Mouse (Mus musculus): ENCODE results near the gene Taar7a.
A peak's percentile ranks its signal among the peaks of the same experiment; 100 is the strongest.

The Taar7a gene

GRCm38 (mm10) chr10:23993381-23993780 lies at the start of gene Taar7a:
Gene Taar7a (minus strand): TSS chr10:23993481.
- no peak for DNase-seq

DNA sequence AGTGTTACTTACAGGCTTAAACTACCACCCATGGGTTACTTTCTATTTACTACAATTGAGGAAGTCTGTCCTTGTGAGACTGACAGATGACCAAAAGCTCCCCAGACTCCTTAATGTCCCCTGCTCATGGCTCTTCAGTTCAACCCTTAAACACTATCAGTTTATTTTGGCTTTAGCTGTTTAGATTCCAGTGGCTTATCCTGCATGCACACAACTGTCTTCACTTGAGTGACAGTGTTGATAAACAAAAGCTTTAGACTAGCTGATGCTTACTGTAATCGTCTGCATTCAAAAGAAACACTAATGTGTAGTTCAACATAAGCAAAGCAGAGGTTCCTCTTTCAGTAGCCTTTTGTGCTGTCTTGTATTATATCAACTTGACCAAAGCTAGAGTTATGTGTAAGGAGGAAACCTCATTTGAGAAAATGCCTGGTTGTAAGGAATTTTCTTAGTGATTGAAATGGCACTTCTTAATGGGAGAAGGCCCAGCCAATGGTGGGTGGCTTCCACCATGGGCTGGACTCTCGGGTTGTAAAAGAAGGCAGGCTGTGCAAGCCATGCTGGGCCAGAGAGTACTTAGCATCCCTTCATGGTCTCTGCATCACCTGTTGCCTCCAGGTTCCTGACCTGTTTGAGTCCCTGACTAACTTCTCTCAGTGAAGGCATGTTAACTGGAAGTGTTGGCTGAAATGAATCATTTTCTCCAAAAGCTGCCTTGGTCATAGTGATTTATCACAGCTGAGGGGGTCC lies 47.0 kb upstream of the Taar7a start:
- no peak for DNase-seq

- no peak for DNase-seq
These were observed 44.0 kb upstream of the Taar7a start, which contains the start of gene Taar7e for GRCm38 (mm10) chr10:24037314-24037713. Gene Taar7e (plus strand): TSS chr10:24037614.

GRCm38 (mm10) chr10:24031347-24031746 lies 38.1 kb upstream of the Taar7a start:
- DNase-seq = no peak

DNA sequence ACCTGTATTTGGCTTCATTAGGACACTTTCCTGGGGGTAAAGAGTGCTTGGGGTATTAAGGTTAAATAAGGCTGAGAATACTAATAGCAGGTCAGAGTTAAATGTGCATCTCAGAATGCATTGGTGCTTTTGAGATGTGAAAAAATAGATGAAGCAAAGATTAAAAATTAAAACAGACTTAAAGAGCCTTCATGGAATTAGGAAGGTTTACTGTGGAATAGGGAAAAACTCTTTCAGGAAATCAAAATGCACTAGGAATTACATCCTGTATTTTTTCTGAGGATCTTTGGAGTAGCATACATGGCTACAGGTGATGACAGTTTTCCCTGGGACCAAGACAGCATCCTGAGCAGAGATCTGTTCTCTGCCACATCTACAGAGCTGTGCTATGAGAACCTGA lies 33.6 kb upstream of the Taar7a start, which contains the start of gene Taar7d:
TSS of gene Taar7d (plus strand) at position 301 of the 400 bp plus-strand sequence.
- no peak for DNase-seq

- DNase-seq = no peak
These were observed 14.9 kb upstream of the Taar7a start for GRCm38 (mm10) chr10:24008143-24008542.

GRCm38 (mm10) chr10:24007034-24007433 lies 13.8 kb upstream of the Taar7a start:
- no peak for DNase-seq

GRCm38 (mm10) chr10:24006442-24006841 lies 13.2 kb upstream of the Taar7a start:
- no peak for DNase-seq

DNA sequence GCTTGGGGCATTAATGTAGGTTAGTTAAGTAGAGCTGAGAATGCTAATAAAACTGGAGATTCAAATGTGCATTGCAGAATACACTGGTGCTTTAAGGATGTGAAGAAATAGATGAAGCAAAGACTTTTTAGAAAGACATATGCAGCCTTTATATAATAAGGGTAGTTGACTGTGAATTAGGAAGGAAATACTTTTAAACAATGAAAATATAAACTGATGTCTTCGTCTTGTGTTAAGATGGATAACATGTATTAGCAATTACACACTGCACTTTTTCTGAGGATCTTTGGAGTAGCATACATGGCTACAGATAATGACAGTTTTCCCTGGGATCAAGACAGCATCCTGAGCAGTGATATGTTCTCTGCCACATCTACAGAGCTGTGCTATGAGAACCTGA lies 6.4 kb upstream of the Taar7a start, which contains the start of gene Taar7b:
TSS of gene Taar7b (plus strand) at position 301 of the 400 bp plus-strand sequence.
- DNase-seq = no peak

- DNase-seq = no peak
These were observed 6.9 kb downstream of the Taar7a start for GRCm38 (mm10) chr10:23986419-23986818.

GRCm38 (mm10) chr10:23985546-23985945 lies 7.7 kb downstream of the Taar7a start, which contains the start of gene Taar6:
Gene Taar6 (minus strand): TSS chr10:23985646.
- no peak for DNase-seq

GRCm38 (mm10) chr10:23978901-23979705 lies 14.2 kb downstream of the Taar7a start:
- DNase-seq = peak; percentile 71

GRCm38 (mm10) chr10:23977958-23978357 lies 15.3 kb downstream of the Taar7a start:
- DNase-seq = no peak

- no peak for DNase-seq
These were observed 22.0 kb downstream of the Taar7a start for GRCm38 (mm10) chr10:23971256-23971655.

DNA sequence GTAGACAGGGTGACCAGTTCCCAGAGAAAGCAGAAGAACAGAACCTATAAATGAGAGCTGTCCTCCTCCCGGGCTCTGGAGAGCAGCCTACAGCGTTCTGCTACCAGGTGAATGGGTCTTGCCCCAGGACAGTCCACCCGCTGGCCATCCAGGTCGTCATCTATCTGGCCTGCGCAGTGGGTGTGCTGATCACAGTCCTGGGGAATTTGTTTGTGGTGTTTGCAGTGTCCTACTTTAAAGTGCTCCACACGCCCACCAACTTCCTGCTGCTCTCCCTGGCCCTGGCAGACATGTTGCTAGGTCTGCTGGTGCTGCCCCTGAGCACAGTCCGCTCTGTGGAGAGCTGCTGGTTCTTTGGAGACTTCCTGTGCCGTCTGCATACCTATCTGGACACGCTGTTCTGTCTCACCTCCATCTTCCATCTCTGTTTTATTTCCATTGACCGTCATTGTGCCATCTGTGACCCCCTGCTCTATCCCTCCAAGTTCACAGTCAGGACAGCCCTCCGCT lies 22.6 kb downstream of the Taar7a start, which contains the start of gene Taar5:
TSS of gene Taar5 (plus strand) at position 51 of the 510 bp plus-strand sequence.
- no peak for DNase-seq

DNA sequence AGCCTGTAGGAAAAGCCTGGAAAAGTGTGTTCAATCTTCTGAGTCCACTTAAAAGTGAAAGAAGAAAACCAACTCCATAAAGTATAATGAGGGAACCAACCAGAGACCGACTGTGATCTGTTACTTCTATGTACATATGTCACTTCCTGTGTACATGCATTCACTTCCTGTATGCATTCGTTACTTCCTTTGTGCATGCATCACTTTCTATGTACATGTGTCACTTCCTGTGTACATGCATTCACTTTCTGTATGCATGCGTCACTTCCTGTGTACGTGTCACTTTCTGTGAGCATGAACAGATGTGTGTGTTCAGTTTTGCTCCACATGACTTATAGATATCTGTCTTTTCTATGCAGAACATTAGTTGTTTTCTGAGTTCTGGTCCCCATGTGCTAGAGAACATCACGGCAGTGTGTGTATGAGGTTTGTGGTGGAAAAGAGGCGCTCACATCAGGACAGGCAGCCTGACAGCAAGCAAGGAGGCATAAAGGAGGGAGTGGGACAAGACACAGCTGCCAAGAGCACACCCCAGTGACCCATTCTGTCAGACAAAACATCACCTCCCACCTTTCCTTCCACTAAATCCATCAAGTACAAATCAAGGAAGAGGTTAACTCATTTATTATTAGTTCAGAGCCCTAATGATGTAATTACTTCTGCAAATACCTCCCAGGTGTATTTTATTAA lies 28.2 kb downstream of the Taar7a start:
- DNase-seq = no peak

GRCm38 (mm10) chr10:23963444-23963843 lies 29.8 kb downstream of the Taar7a start:
- no peak for DNase-seq

DNA sequence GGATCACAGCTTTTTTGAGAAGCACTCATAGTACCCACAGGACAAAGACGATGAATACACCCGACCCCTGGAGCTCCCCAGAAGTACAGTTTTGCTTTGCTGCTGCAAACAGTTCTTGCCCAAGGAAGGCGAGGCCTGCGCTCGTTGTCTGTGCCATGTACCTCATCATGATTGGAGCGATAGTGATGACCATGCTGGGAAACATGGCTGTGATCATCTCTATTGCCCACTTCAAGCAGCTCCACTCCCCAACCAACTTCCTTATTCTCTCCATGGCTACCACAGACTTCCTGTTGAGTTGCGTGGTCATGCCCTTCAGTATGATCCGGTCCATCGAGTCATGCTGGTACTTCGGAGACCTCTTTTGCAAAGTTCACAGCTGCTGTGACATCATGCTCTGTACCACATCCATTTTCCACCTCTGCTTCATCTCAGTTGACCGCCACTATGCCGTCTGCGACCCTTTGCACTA lies 32.8 kb downstream of the Taar7a start, which contains the start of gene Taar4:
TSS of gene Taar4 (plus strand) at position 51 of the 472 bp plus-strand sequence.
- DNase-seq = no peak

- DNase-seq = no peak
These were observed 34.2 kb downstream of the Taar7a start for GRCm38 (mm10) chr10:23959071-23959470.

DNA sequence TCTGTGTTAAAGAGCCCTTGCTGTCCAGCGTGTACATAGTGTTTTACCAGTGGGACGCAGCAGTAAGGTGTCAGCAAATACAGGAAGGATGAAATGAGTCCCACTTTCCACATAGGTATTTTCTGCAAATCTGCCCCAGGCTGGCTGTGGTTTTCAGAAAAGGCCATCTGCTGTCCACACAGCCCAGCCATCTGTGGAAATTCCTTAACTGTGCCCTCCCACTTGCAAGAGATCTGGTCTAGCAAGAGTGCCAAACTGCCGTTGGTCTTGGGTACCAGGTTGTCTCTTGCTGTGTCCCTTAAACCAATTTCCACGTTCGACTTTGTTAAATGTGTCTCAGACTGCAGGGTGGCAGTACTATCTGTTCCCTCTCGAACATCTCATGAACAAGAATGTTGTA lies 41.6 kb downstream of the Taar7a start:
- no peak for DNase-seq

GRCm38 (mm10) chr10:23949508-23950005 lies 43.7 kb downstream of the Taar7a start, which contains the start of gene Taar3:
Gene Taar3 (plus strand): TSS chr10:23949558.
- DNase-seq = peak; percentile 19

GRCm38 (mm10) chr10:23948026-23948425 lies 45.3 kb downstream of the Taar7a start:
- no peak for DNase-seq
